Mouse (Mus musculus): ENCODE data around the gene Ddost. TPM values are rescaled to one million over a fixed set of nuclear protein-coding genes. Genes with fewer than 3 reads are reported as not detected.
A peak's percentile ranks its signal among the peaks of the same experiment; 100 is the strongest.

Ddost gene
- polyA plus RNA-seq, 1 experiment from 2014 or later, result 185 TPM

GRCm38 (mm10) chr4:138337341-138337740 is 32.8 kb downstream of the Ddost start:
- no peak overlapping the region for H3K27ac ChIP-seq (ENCODE audit: low read length)
- WGBS (ENCODE audit: insufficient replicate concordance), result 54% methylated on average over 9 of the region's 9 CpGs
- peaks cover 2% of the 10 kb centered on the region for H3K4me1 ChIP-seq (ENCODE audit: control insufficient read depth, low read depth, low read length)
- no peaks in the 10 kb centered on the region; the same call in 1 of the 2 replicates for H3K27me3 ChIP-seq (ENCODE audit: control insufficient read depth, insufficient read depth, low read depth, low read length)
- H3K9ac ChIP-seq (ENCODE audit: low read depth, low read length), result no peak overlapping the region
- no peaks in the 10 kb centered on the region for H3K9me3 ChIP-seq (replicated peaks; ENCODE audit: control insufficient read depth, low read length)
- H3K4me2 ChIP-seq (ENCODE audit: low read depth, low read length), result no peak overlapping the region
- H3K36me3 ChIP-seq (ENCODE audit: control insufficient read depth, insufficient read depth), result no peaks in the 10 kb centered on the region
- ATAC-seq (ENCODE audit: low read depth), result no peak
- no peak overlapping the region for H3K4me3 ChIP-seq (ENCODE audit: low read depth, low read length)

- H3K27me3 ChIP-seq (ENCODE audit: control insufficient read depth, insufficient read depth, low read depth, low read length), result no peaks in the 10 kb centered on the region; the same call in 1 of the 2 replicates
- no peaks in the 10 kb centered on the region for H3K36me3 ChIP-seq (ENCODE audit: control insufficient read depth, insufficient read depth)
- H3K4me3 ChIP-seq (ENCODE audit: low read depth, low read length), result no peak overlapping the region
- H3K4me2 ChIP-seq (ENCODE audit: low read depth, low read length), result no peak overlapping the region
- H3K9me3 ChIP-seq (replicated peaks; ENCODE audit: control insufficient read depth, low read length), result no peaks in the 10 kb centered on the region
- no peak overlapping the region for H3K9ac ChIP-seq (ENCODE audit: low read depth, low read length)
- no peak for ATAC-seq (ENCODE audit: low read depth)
- H3K4me1 ChIP-seq (ENCODE audit: control insufficient read depth, low read depth, low read length), result peaks cover 6% of the 10 kb centered on the region
- H3K27ac ChIP-seq (ENCODE audit: low read length), result no peak overlapping the region
- WGBS (ENCODE audit: insufficient replicate concordance), result 23% methylated on average over 4 of the region's 4 CpGs
Observed at GRCm38 (mm10) chr4:138339963-138340362, 35.4 kb downstream of the Ddost start.

DNA sequence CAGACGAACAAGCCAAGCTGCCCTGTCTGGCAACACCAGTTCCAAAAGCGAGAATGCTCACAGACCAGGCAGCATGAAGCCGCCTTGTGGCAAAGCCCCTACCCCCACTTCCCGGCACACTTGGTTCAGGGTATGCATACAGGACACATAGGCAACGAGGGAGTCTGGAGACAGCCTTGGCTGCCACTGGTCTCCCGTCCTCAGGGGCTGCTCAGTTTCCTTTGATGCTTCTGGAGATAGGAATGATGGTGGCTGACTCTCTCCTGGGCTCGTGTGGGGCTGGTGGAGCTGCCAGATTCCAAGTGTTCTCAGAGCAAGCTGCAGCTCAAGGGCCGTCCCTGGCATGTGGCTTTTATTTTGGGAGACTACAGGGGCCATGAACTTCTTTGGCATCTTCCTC is 36.9 kb downstream of the Ddost start:
- H3K9ac ChIP-seq (ENCODE audit: low read depth, low read length), result no peak overlapping the region
- no peak for ATAC-seq (ENCODE audit: low read depth)
- no peak overlapping the region for H3K4me3 ChIP-seq (ENCODE audit: low read depth, low read length)
- 56% methylated on average over 8 of the region's 8 CpGs for WGBS (ENCODE audit: insufficient replicate concordance)
- no peaks in the 10 kb centered on the region for H3K9me3 ChIP-seq (replicated peaks; ENCODE audit: control insufficient read depth, low read length)
- H3K4me2 ChIP-seq (ENCODE audit: low read depth, low read length), result no peak overlapping the region
- H3K27me3 ChIP-seq (ENCODE audit: control insufficient read depth, insufficient read depth, low read depth, low read length), result no peaks in the 10 kb centered on the region; the same call in 1 of the 2 replicates
- H3K27ac ChIP-seq (ENCODE audit: low read length), result no peak overlapping the region
- H3K36me3 ChIP-seq (ENCODE audit: control insufficient read depth, insufficient read depth), result no peaks in the 10 kb centered on the region
- H3K4me1 ChIP-seq (ENCODE audit: control insufficient read depth, low read depth, low read length), result peaks cover 6% of the 10 kb centered on the region

- no peak for ATAC-seq (ENCODE audit: low read depth)
- H3K27ac ChIP-seq (ENCODE audit: low read length), result peak overlapping the region; percentile 51
- no peak overlapping the region for H3K9ac ChIP-seq (ENCODE audit: low read depth, low read length)
- H3K27me3 ChIP-seq (ENCODE audit: control insufficient read depth, insufficient read depth, low read depth, low read length), result no peaks in the 10 kb centered on the region; the same call in 1 of the 2 replicates
- H3K9me3 ChIP-seq (replicated peaks; ENCODE audit: control insufficient read depth, low read length), result no peaks in the 10 kb centered on the region
- H3K36me3 ChIP-seq (ENCODE audit: control insufficient read depth, insufficient read depth), result no peaks in the 10 kb centered on the region
- 63% methylated on average over 7 of the region's 7 CpGs for WGBS (ENCODE audit: insufficient replicate concordance)
- H3K4me3 ChIP-seq (ENCODE audit: low read depth, low read length), result no peak overlapping the region
- no peak overlapping the region for H3K4me2 ChIP-seq (ENCODE audit: low read depth, low read length)
- H3K4me1 ChIP-seq (ENCODE audit: control insufficient read depth, low read depth, low read length), result peaks cover 6% of the 10 kb centered on the region
Observed at GRCm38 (mm10) chr4:138342048-138342447, 37.5 kb downstream of the Ddost start.

- no peaks in the 10 kb centered on the region for H3K36me3 ChIP-seq (ENCODE audit: control insufficient read depth, insufficient read depth)
- WGBS (ENCODE audit: insufficient replicate concordance), result 45% methylated on average over 6 of the region's 6 CpGs
- H3K27me3 ChIP-seq (ENCODE audit: control insufficient read depth, insufficient read depth, low read depth, low read length), result no peaks in the 10 kb centered on the region; the same call in 1 of the 2 replicates
- peaks cover 5% of the 10 kb centered on the region for H3K4me1 ChIP-seq (ENCODE audit: control insufficient read depth, low read depth, low read length)
- H3K9ac ChIP-seq (ENCODE audit: low read depth, low read length), result no peak overlapping the region
- H3K9me3 ChIP-seq (replicated peaks; ENCODE audit: control insufficient read depth, low read length), result no peaks in the 10 kb centered on the region
- H3K4me2 ChIP-seq (ENCODE audit: low read depth, low read length), result no peak overlapping the region
- peak overlapping the region; percentile 76 for H3K27ac ChIP-seq (ENCODE audit: low read length)
- H3K4me3 ChIP-seq (ENCODE audit: low read depth, low read length), result no peak overlapping the region
- peak; percentile 89 for ATAC-seq (ENCODE audit: low read depth)
Observed at GRCm38 (mm10) chr4:138342778-138343177, 38.2 kb downstream of the Ddost start.

- H3K36me3 ChIP-seq (ENCODE audit: control insufficient read depth, insufficient read depth), result no peaks in the 10 kb centered on the region
- ATAC-seq (ENCODE audit: low read depth), result no peak
- H3K27ac ChIP-seq (ENCODE audit: low read length), result peak overlapping the region; percentile 76
- H3K9ac ChIP-seq (ENCODE audit: low read depth, low read length), result no peak overlapping the region
- no peak overlapping the region for H3K4me2 ChIP-seq (ENCODE audit: low read depth, low read length)
- no peaks in the 10 kb centered on the region for H3K9me3 ChIP-seq (replicated peaks; ENCODE audit: control insufficient read depth, low read length)
- peaks cover 5% of the 10 kb centered on the region for H3K4me1 ChIP-seq (ENCODE audit: control insufficient read depth, low read depth, low read length)
- 69% methylated on average over 10 of the region's 10 CpGs for WGBS (ENCODE audit: insufficient replicate concordance)
- no peaks in the 10 kb centered on the region; the same call in 1 of the 2 replicates for H3K27me3 ChIP-seq (ENCODE audit: control insufficient read depth, insufficient read depth, low read depth, low read length)
- no peak overlapping the region for H3K4me3 ChIP-seq (ENCODE audit: low read depth, low read length)
Observed at GRCm38 (mm10) chr4:138343341-138343837, 38.9 kb downstream of the Ddost start.

DNA sequence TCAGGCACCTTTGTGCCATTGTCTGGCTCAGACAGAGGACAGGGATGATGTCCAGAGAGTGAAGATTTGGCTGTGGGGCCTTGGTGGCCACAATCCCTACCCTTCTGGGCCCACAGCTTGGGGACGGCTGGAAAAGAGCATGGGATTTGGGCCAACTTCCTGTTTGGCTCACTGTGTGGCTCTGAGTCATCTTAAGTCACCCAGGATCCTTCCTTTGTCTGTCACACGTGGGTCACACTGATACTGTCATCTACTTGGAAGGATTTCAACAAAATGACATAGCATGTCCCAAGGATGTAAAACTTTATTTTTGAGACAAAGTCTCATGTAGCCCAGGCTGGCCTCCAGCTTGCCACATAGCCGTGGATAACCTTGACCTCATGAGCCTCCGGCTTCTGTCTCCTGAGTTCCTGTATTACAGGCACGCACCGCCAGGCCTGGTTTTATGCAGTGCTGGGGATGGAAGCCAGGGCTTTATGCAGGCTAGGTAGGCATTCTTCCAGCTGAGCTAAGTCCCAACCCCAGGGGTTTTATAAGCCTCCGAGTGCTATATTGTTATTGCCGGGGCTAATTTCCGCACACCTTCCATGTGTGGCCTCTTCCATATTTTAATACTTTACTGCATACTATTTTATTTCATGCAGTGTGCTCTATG is 40.5 kb downstream of the Ddost start:
- WGBS (ENCODE audit: insufficient replicate concordance), result 58% methylated on average over 9 of the region's 9 CpGs

DNA sequence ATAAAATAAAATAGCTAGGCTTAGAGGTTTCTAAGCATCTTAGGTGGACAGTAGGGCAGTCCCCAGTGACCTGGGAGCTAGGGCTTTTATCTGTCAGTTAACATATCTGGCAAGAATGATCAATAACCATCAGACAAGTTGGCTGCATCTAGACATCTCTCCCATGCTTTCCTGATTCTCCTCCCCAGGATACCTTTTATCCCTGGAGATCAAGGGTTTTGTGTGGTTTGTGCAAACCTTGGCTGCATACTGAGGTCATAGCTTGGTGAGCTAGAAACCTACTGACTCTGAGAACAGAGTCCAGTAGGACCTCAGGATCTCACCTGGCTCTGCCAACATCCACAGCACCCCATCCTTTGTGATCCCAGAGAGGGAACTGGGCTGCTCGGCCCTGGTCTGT is 42.8 kb downstream of the Ddost start:
- Histone ChIP-seq H3K9ac (ENCODE audit: low read depth, low read length) (no peak overlapping the region), H3K27ac (ENCODE audit: low read length) (no peak overlapping the region), H3K4me2 (ENCODE audit: low read depth, low read length) (no peak overlapping the region), H3K9me3 (replicated peaks; ENCODE audit: control insufficient read depth, low read length) (no peaks in the 10 kb centered on the region), H3K4me3 (ENCODE audit: low read depth, low read length) (no peak overlapping the region), H3K4me1 (ENCODE audit: control insufficient read depth, low read depth, low read length) (peaks cover 5% of the 10 kb centered on the region), H3K36me3 (ENCODE audit: control insufficient read depth, insufficient read depth) (no peaks in the 10 kb centered on the region), H3K27me3 (ENCODE audit: control insufficient read depth, insufficient read depth, low read depth, low read length) (no peaks in the 10 kb centered on the region)
- 55% methylated on average over 1 of the region's 1 CpGs for WGBS (ENCODE audit: insufficient replicate concordance)
- ATAC-seq (ENCODE audit: low read depth), result no peak

More for the DNA sequence above, 40.5 kb downstream of the Ddost start:
- Histone ChIP-seq H3K4me1 (ENCODE audit: control insufficient read depth, low read depth, low read length) (peaks cover 5% of the 10 kb centered on the region), H3K9ac (ENCODE audit: low read depth, low read length) (no peak overlapping the region), H3K4me2 (ENCODE audit: low read depth, low read length) (no peak overlapping the region), H3K9me3 (replicated peaks; ENCODE audit: control insufficient read depth, low read length) (no peaks in the 10 kb centered on the region), H3K27me3 (ENCODE audit: control insufficient read depth, insufficient read depth, low read depth, low read length) (no peaks in the 10 kb centered on the region; the same call in 1 of the 2 replicates), H3K4me3 (ENCODE audit: low read depth, low read length) (no peak overlapping the region), H3K36me3 (ENCODE audit: control insufficient read depth, insufficient read depth) (no peaks in the 10 kb centered on the region), H3K27ac (ENCODE audit: low read length) (no peak overlapping the region)
- no peak for ATAC-seq (ENCODE audit: low read depth)

DNA sequence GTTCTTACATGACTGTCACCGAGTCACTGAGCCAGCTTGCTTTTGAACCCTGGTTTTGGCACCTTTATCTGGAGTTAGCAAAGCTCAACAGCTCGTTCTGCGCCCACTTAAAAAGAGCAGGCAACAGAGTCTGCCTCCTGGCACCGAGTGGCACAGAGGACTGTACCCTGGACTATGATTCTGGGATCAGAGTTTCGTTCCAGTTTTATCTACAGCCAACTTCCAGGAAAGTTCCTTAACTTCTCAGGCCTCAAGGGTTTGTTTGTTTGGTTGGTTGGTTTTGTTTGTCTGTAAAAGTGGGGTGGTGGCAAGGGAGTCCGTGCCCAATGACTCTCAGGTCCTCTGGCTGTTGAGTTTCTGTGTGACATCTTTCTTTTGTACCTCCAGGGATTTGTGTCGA is 44.2 kb downstream of the Ddost start:
- Histone ChIP-seq H3K27me3 (ENCODE audit: control insufficient read depth, insufficient read depth, low read depth, low read length) (no peaks in the 10 kb centered on the region), H3K36me3 (ENCODE audit: control insufficient read depth, insufficient read depth) (no peaks in the 10 kb centered on the region), H3K4me1 (ENCODE audit: control insufficient read depth, low read depth, low read length) (no peaks in the 10 kb centered on the region; the same call in 1 of the 2 replicates), H3K9ac (ENCODE audit: low read depth, low read length) (no peak overlapping the region), H3K9me3 (replicated peaks; ENCODE audit: control insufficient read depth, low read length) (no peaks in the 10 kb centered on the region), H3K4me2 (ENCODE audit: low read depth, low read length) (no peak overlapping the region), H3K27ac (ENCODE audit: low read length) (no peak overlapping the region), H3K4me3 (ENCODE audit: low read depth, low read length) (no peak overlapping the region)
- ATAC-seq (ENCODE audit: low read depth), result no peak
- 50% methylated on average over 7 of the region's 7 CpGs for WGBS (ENCODE audit: insufficient replicate concordance)

Data from liver, embryonic 16.5 days (tissue).